Mouse (Mus musculus): ENCODE results near the gene Tnfrsf22. TPM values are rescaled to one million over a fixed set of nuclear protein-coding genes. Genes with fewer than 3 reads are reported as not detected.
"Not testable (repeated sequence)": the region's sequence is repeated elsewhere in the genome, so short reads cannot be mapped to it uniquely, and the experiment has no call there.

Tnfrsf22 gene
- 1 to 10 TPM; 1.4 to 2.4 TPM for total RNA-seq (2021)
- long read RNA-seq: 0 reads

GRCm38 (mm10) chr7:143649034-143649768 lies at the start of gene Tnfrsf22:
TSS of gene Tnfrsf22 (minus strand) at chr7:143649661.
- DNase-seq (ENCODE audit: low spot score in 2 of 2): peak; percentile 71 to 78

DNA sequence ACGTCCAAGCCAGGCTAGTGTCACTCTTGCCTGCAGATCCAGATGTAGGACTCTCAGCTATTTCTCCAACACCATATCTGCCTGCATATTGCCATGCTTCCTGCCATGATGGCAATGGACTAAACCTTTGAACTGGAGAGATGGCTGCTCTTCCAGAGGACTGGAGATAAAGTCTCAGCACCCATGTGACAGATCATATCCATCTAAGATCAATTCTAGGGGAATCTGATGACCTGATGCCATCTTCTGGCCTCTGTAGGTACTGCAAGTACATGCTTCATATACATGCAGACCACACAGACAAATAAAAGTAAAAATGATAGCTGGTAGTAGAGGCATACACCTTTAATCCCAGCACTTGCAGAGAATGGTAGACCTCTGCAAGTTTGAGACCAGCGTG lies 46.7 kb upstream of the Tnfrsf22 start:
- DNase-seq (ENCODE audit: low spot score in 2 of 2): peak in 1 of 2 experiments; percentile 46

DNA sequence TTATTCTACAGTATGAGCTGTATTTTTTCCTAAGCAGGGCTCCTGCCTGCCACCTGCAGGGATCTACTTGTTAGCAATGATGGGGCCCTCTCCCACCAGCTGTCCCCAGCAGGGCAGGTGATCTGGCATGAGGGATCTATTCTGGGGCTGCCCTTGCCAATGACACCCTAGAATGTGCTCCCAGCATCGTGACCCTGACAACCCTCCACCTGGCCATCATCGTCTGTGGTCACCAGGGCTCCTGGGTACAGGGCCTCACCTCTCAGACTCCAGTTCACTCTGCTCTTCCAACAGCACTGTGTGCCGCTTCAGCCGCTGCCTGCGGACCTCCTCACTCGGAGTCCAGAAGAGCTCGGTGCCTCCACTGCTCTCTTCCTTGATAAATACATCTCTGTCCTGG lies 45.1 kb upstream of the Tnfrsf22 start:
- DNase-seq (ENCODE audit: low spot score in 2 of 2): no peak

DNA sequence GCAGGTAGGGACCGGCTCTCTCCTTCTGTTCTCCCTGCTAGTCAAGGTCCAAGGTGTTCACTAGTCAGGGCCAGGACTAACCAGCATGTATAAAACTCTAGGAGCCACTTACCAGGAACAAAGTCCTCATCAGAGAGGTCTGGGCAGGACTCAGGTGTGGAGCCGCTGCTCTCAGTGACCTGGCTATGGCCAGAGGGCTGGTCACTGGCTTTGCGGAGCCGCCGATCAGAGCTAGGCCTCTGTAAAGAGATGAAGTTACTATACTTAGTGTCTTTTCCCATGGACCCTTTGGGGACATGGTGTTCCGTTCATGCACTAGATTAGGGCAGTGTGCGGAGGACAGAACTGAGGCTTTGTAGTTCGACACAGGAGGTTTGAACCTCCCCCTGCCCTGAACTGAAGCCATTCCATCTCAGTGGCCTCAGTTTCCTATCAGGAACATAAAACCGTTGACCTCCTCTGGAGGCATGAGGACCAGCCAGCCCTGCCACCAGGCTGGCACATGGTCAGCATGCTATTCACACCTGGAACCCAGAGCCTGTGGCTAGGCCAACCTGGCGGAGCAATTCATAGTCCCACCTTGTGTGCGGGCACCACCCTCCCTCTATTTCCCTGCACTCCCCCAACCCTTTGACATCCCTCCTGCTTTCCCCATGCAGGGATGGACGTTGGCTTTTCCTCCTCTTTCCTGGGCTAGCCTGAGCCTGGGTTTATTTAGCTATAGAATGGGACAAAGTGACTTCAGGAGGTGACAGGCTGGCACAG lies 43.5 kb upstream of the Tnfrsf22 start:
- no peak for DNase-seq (ENCODE audit: low spot score in 2 of 2)

GRCm38 (mm10) chr7:143691909-143692308 lies 42.4 kb upstream of the Tnfrsf22 start:
- no peak for DNase-seq (ENCODE audit: low spot score in 2 of 2)

GRCm38 (mm10) chr7:143691181-143691580 lies 41.7 kb upstream of the Tnfrsf22 start:
- DNase-seq (ENCODE audit: low spot score in 2 of 2): no peak

DNA sequence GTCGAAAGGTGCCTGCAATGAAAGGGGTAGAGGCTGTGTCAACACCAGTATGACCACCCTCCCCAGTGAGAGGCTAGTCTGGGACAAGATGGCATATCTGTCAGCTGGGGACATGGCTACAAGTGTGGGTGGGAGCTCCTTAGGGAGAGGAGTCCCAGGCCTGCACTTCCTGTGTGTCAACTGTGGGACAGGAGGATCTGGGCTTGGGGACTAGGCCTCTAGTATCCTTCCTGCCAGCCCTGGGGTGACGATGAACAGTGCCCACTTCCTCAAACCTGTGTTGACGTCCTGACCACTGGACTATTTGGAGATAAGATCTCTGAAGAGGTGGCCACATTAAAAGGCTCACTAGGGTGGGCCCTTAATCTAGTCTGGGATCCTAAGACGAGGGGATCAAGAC lies 40.5 kb upstream of the Tnfrsf22 start:
- DNase-seq (ENCODE audit: low spot score in 2 of 2): no peak

GRCm38 (mm10) chr7:143689481-143689880 lies 40.0 kb upstream of the Tnfrsf22 start:
- DNase-seq (ENCODE audit: low spot score in 2 of 2): no peak

DNA sequence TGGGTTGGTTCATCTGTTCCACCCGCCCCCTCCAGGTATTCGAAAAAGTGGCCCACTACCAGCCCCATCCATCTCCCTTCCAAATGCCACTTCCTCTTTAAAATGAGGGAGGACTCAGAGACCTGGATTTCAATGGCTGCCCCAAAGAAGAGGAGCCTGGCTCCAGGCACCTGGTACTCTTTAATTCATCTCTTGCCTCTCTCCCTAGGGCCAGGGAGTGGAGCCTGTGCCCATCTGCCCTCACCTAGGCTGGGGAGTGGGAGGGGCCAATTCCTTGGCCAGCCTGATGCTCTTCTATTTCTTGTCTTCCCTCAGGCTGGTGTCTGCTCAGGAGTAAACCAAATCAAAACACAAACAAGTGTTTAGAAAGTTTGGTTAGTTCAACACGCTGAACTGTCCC lies 37.2 kb upstream of the Tnfrsf22 start:
- not testable (repeated sequence) for DNase-seq (ENCODE audit: low spot score in 2 of 2)

- DNase-seq (ENCODE audit: low spot score in 2 of 2): not testable (repeated sequence)
Measured at GRCm38 (mm10) chr7:143686191-143686590, 36.7 kb upstream of the Tnfrsf22 start.

GRCm38 (mm10) chr7:143685359-143686067 lies 36.1 kb upstream of the Tnfrsf22 start, which contains the start of gene Tnfrsf23:
TSS of gene Tnfrsf23 (minus strand) at chr7:143685872.
- peak; percentile 72 to 84 for DNase-seq (ENCODE audit: low spot score in 2 of 2)

- DNase-seq (ENCODE audit: low spot score in 2 of 2): not testable (repeated sequence)
Measured at GRCm38 (mm10) chr7:143684569-143684968, 35.1 kb upstream of the Tnfrsf22 start.

DNA sequence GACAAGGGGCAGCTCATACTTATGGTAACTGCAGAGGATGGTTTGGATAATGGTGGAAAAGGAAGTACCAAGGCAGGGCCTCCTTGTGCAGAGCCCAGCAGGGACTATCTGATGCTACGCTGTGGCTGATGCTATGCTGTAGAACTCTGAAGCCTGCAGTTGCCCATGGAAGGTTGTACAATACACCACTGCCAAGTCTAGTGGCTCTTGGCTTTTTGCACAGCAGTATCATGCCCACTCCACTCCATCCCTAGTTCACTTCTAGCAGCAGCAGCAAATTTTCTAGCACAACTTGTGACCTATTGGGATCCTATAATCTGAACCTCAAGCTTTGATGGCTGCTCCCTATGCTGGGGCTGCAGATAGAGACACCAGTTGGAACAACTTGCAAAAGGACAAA lies 32.1 kb upstream of the Tnfrsf22 start:
- DNase-seq (ENCODE audit: low spot score in 2 of 2): no peak

- not testable (repeated sequence) for DNase-seq (ENCODE audit: low spot score in 2 of 2)
Measured at GRCm38 (mm10) chr7:143680836-143681235, 31.4 kb upstream of the Tnfrsf22 start.

GRCm38 (mm10) chr7:143679650-143680049 lies 30.2 kb upstream of the Tnfrsf22 start:
- DNase-seq (ENCODE audit: low spot score in 2 of 2): not testable (repeated sequence)

GRCm38 (mm10) chr7:143666427-143667311 lies 17.2 kb upstream of the Tnfrsf22 start:
- DNase-seq (ENCODE audit: low spot score in 2 of 2): no peak

DNA sequence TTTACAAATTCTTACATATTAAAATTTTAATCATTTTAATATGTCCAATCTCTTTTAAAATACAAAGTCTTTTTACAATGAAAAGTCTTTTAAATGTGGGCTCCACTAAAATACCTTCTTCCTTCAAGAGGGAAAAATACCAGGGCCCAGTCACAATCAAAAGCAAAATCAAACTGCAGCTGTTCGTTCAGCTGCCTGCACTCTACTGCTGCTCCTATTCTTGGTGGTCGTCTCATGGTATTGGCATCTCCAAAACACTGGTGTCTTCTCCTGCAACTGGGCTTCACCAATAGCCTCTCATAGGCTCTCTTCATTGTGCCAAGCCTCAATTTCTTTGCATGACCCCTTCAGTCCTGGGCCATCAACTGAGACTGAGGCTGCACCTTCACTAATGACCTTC lies 14.0 kb upstream of the Tnfrsf22 start:
- DNase-seq (ENCODE audit: low spot score in 2 of 2): no peak

- DNase-seq (ENCODE audit: low spot score in 2 of 2): no peak
Measured at GRCm38 (mm10) chr7:143660797-143661196, 11.3 kb upstream of the Tnfrsf22 start.

DNA sequence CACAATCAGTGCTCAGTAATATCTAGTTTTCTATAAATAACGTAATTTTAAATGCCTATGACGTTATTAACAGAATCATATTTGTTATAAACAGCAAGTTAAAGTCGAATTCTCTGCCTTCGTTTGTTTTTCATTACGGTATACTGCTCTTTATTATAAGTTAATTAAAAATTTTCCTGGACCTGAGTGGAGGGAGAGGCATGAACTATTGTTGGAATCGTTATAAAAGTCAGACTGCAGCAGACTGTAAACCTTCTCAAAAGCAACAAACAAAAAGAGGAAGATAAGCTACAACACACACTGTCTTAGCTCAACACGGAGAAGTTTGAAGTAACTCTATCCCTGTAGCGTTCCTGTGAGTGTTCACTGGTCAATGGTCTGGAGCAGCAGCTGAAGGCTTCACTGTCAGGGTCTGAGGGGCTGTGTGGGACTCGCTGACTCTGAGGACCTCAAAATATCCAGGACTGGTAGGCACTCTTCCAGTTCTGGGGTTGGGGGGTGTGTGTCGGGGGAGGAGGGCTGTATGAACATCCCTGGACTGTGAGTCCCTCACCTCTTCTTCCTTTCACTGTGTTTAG lies 397 bp upstream of the Tnfrsf22 start:
- DNase-seq (ENCODE audit: low spot score in 2 of 2): not testable (repeated sequence)

DNA sequence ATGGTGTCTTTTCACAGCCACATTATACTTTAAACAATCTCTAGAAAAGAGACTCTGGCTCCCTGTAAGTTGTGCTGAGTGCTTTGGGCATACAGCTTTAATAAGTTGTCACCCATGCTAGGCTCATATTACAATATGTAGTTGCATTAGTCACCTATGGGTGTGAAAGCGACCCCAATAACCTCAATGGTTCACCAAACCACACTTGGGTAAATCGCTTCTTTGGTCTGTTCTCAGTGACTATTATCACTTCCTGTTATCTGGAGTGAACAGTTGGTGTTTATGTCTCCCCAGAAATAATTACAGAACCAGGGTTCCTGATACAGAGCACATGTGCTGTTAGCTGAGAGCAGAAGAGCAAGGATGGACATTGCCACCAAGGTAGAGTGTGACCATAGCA lies 5.5 kb downstream of the Tnfrsf22 start:
- not testable (repeated sequence) for DNase-seq (ENCODE audit: low spot score in 2 of 2)

Data from layer of hippocampus, adult 18-20 months (tissue).